Mouse (Mus musculus): Measurements from ENCODE around the gene Upf2.
"Not testable (repeated sequence)": the region's sequence is repeated elsewhere in the genome, so short reads cannot be mapped to it uniquely, and the experiment has no call there.

Gene Upf2

GRCm38 (mm10) chr2:5950305-5950704, 964 bp upstream of the Upf2 start:
- DNase-seq, result no peak

GRCm38 (mm10) chr2:5951621-5952211, 447 bp downstream of the Upf2 start:
- no peak for DNase-seq

GRCm38 (mm10) chr2:5957705-5958104, 6.4 kb downstream of the Upf2 start:
- DNase-seq, result no peak

- DNase-seq, result no peak
Observed at GRCm38 (mm10) chr2:5962265-5962664, 11.0 kb downstream of the Upf2 start.

- DNase-seq, result not testable (repeated sequence)
Observed at GRCm38 (mm10) chr2:5963729-5964128, 12.5 kb downstream of the Upf2 start.

GRCm38 (mm10) chr2:5965972-5966371, 14.7 kb downstream of the Upf2 start:
- no peak for DNase-seq

GRCm38 (mm10) chr2:5970629-5971028, 19.4 kb downstream of the Upf2 start:
- DNase-seq, result not testable (repeated sequence)

- no peak for DNase-seq
Observed at GRCm38 (mm10) chr2:5977532-5977931, 26.3 kb downstream of the Upf2 start.

GRCm38 (mm10) chr2:5995538-5995937, 44.3 kb downstream of the Upf2 start:
- DNase-seq, result no peak

GRCm38 (mm10) chr2:6003949-6004348, 52.7 kb downstream of the Upf2 start:
- DNase-seq, result no peak

GRCm38 (mm10) chr2:6014532-6014931, 63.3 kb downstream of the Upf2 start:
- no peak for DNase-seq

- DNase-seq, result not testable (repeated sequence)
Observed at GRCm38 (mm10) chr2:6015182-6015581, 63.9 kb downstream of the Upf2 start.

GRCm38 (mm10) chr2:6020570-6020969, 69.3 kb downstream of the Upf2 start:
- DNase-seq, result no peak

- no peak for DNase-seq
Observed at GRCm38 (mm10) chr2:6042644-6043043, 91.4 kb downstream of the Upf2 start.

- DNase-seq, result no peak
Observed at GRCm38 (mm10) chr2:6046796-6047195, 95.5 kb downstream of the Upf2 start.

GRCm38 (mm10) chr2:6048570-6048969, 97.3 kb downstream of the Upf2 start:
- DNase-seq, result no peak

- DNase-seq, result no peak
Observed at GRCm38 (mm10) chr2:6049018-6049417, 97.7 kb downstream of the Upf2 start.

GRCm38 (mm10) chr2:6055466-6055865, 104.2 kb downstream of the Upf2 start:
- DNase-seq, result no peak

- DNase-seq, result no peak
Observed at GRCm38 (mm10) chr2:6056518-6056917, 105.2 kb downstream of the Upf2 start.

- no peak for DNase-seq
Observed at GRCm38 (mm10) chr2:6059291-6059690, 108.0 kb downstream of the Upf2 start.

GRCm38 (mm10) chr2:6060071-6060804, 109.0 kb downstream of the Upf2 start:
- DNase-seq, result no peak

- no peak for DNase-seq
Observed at GRCm38 (mm10) chr2:6067341-6067740, 116.1 kb downstream of the Upf2 start.

- DNase-seq, result no peak
Observed at GRCm38 (mm10) chr2:6070925-6071324, 119.7 kb downstream of the Upf2 start.

GRCm38 (mm10) chr2:6071598-6072440, 120.5 kb downstream of the Upf2 start:
- no peak for DNase-seq
